Mouse (Mus musculus) layer of hippocampus, postnatal 36 days (tissue): ENCODE data around the gene Rnf166. TPM values are rescaled to one million over a fixed set of nuclear protein-coding genes. Genes with fewer than 3 reads are reported as not detected.

Experiments
- DNase-seq, 2 experiments: peaks; one replicate each; pipeline ENCODE4 v3.0.0; 2022
- total RNA-seq, 2 experiments: library from RNA; stranded (reverse); gene quantifications; 2 replicates each; pipeline ENCODE4 v1.2.3; 2021

Gene Rnf166
- total RNA-seq, 2 experiments from 2014 or later, result 31.8 to 36.3 TPM

GRCm38 (mm10) chr8:122437708-122438331 is 38.0 kb downstream of the Rnf166 start:
- DNase-seq, result no peak

- DNase-seq, result no peak
Observed at GRCm38 (mm10) chr8:122436586-122437125, 39.2 kb downstream of the Rnf166 start.

GRCm38 (mm10) chr8:122436146-122436545 is 39.7 kb downstream of the Rnf166 start:
- no peak for DNase-seq

- no peak for DNase-seq
Observed at GRCm38 (mm10) chr8:122435375-122435774, 40.5 kb downstream of the Rnf166 start.

GRCm38 (mm10) chr8:122433269-122433905 is 42.5 kb downstream of the Rnf166 start:
- DNase-seq, result no peak

GRCm38 (mm10) chr8:122432443-122433268 is 43.2 kb downstream of the Rnf166 start, which contains the start of gene Cyba:
Gene Cyba (minus strand): TSS chr8:122432930.
- peak in 1 of 2 experiments; percentile 14 for DNase-seq

- DNase-seq, result no peak
Observed at GRCm38 (mm10) chr8:122431694-122432442, 44.0 kb downstream of the Rnf166 start.

GRCm38 (mm10) chr8:122430646-122431045 is 45.2 kb downstream of the Rnf166 start:
- DNase-seq, result no peak

- no peak for DNase-seq
Observed at GRCm38 (mm10) chr8:122430058-122430636, 45.7 kb downstream of the Rnf166 start.

GRCm38 (mm10) chr8:122428163-122428562 is 47.7 kb downstream of the Rnf166 start:
- no peak for DNase-seq

GRCm38 (mm10) chr8:122427607-122428006 is 48.3 kb downstream of the Rnf166 start:
- no peak for DNase-seq

- no peak for DNase-seq
Observed at GRCm38 (mm10) chr8:122426145-122426544, 49.7 kb downstream of the Rnf166 start.

- no peak for DNase-seq
Observed at GRCm38 (mm10) chr8:122423659-122424058, 52.2 kb downstream of the Rnf166 start.

- no peak for DNase-seq
Observed at GRCm38 (mm10) chr8:122423217-122423616, 52.6 kb downstream of the Rnf166 start.

GRCm38 (mm10) chr8:122421376-122422070 is 54.3 kb downstream of the Rnf166 start, which contains the start of gene Il17c:
Gene Il17c (plus strand): TSS chr8:122422020.
- DNase-seq, result no peak

- no peak for DNase-seq
Observed at GRCm38 (mm10) chr8:122419881-122420555, 55.8 kb downstream of the Rnf166 start.
